Mouse (Mus musculus) kidney, postnatal 0 days (tissue): ENCODE data around the gene Prss27. TPM values are rescaled to one million over a fixed set of nuclear protein-coding genes. Genes with fewer than 3 reads are reported as not detected.
"Not testable (repeated sequence)": the region's sequence is repeated elsewhere in the genome, so short reads cannot be mapped to it uniquely, and the experiment has no call there.

ENCODE experiments used
- ATAC-seq: fragments of 200-750 bp; cut with Nextera tagmentation; replicated peaks from 2 replicates; pipeline ENCODE4 v1.8.0; 2017; ENCODE audit warnings: low read depth, moderate number of reproducible peaks, moderate TSS enrichment, moderate library complexity; ENCODE audit not compliant: low FRiP score
- DNase-seq: peaks from one replicate; pipeline ENCODE4 v3.0.0-alpha.2; 2016; ENCODE audit warnings: low spot score
- H3K27ac ChIP-seq: fragments of 300-500 bp; sonication (generic); 2 replicates; pipeline ENCODE4 v1.5.1; 2014; ENCODE audit warnings: mild to moderate bottlenecking
- H3K27me3 ChIP-seq: fragments of 300-500 bp; sonication (generic); 2 replicates; pipeline ENCODE4 v1.6.1; 2014; ENCODE audit warnings: low read length, mixed read lengths; ENCODE audit not compliant: insufficient read depth
- H3K36me3 ChIP-seq: fragments of 300-500 bp; sonication (generic); 2 replicates; pipeline ENCODE4 v1.6.1; 2014; ENCODE audit warnings: low read length, mixed read lengths; ENCODE audit not compliant: insufficient read depth
- H3K4me1 ChIP-seq: fragments of 300-500 bp; sonication (generic); replicated peaks from 2 replicates; pipeline ENCODE4 v1.6.1; 2014; ENCODE audit warnings: antibody characterized with exemption, low read length, mixed read lengths; ENCODE audit not compliant: insufficient read depth
- H3K4me2 ChIP-seq: fragments of 300-500 bp; sonication (generic); 2 replicates; pipeline ENCODE4 v1.6.1; 2014; ENCODE audit warnings: mild to moderate bottlenecking, low read length, moderate library complexity, mixed read lengths
- H3K4me3 ChIP-seq: fragments of 300-500 bp; sonication (generic); replicated peaks from 2 replicates; pipeline ENCODE4 v1.5.1; 2014; ENCODE audit warnings: low read depth, low read length
- H3K9ac ChIP-seq: fragments of 300-500 bp; sonication (generic); 2 replicates; pipeline ENCODE4 v1.6.1; 2014; ENCODE audit warnings: low read depth, low read length
- H3K9me3 ChIP-seq: fragments of 300-500 bp; sonication (generic); replicated peaks from 2 replicates; pipeline ENCODE4 v1.6.1; 2016; ENCODE audit warnings: low read length, inconsistent platforms, mixed read lengths
- CTCF ChIP-seq: IDR thresholded peaks from 2 replicates; pipeline ENCODE4 v1.5.1; 2016; ENCODE audit warnings: antibody characterized with exemption, low read depth, mild to moderate bottlenecking, moderate library complexity
- WGBS: fragments of 180-500 bp; shearing (Covaris S2); extraction: QIAGEN DNeasy Blood & Tissue Kit; methylation state at CpG from one replicate; pipeline ENCODE4 v1.1.7; 2014; 5-methylcytosine and 5-hydroxymethylcytosine counted together
- polyA plus RNA-seq: library from polyadenylated mRNA; unstranded; fragments of >200 nt; fragmentation: Nextera tagmentation; extraction: Ambion mirVana; gene quantifications from 2 replicates; pipeline ENCODE4 v1.2.1, GENCODE M21; 2015

The Prss27 gene
- polyA plus RNA-seq, 1 experiment from 2014 or later = 0.78 TPM

GRCm38 (mm10) chr17:24068271-24068670, 30.3 kb downstream of the Prss27 start:
- 83% methylated on average over 5 of the region's 5 CpGs for WGBS
- ATAC-seq (no peak), DNase-seq (no peak)
- no peak overlapping the region for H3K4me3 ChIP-seq
- no peak overlapping the region for H3K27ac ChIP-seq
- TF ChIP-seq CTCF = no peak
- no peak overlapping the region for H3K9ac ChIP-seq
- H3K36me3 ChIP-seq = 0 out of 2 replicates have a peak, but pooled peaks cover 3% of the 10 kb centered on the region
- H3K9me3 ChIP-seq = no peaks in the 10 kb centered on the region
- H3K27me3 ChIP-seq = no peaks in the 10 kb centered on the region
- H3K4me2 ChIP-seq = no peak overlapping the region
- H3K4me1 ChIP-seq = peaks cover 4% of the 10 kb centered on the region; the same call in 1 of the 2 replicates

GRCm38 (mm10) chr17:24069531-24069930, 31.6 kb downstream of the Prss27 start:
- no peak for ATAC-seq
- H3K4me2 ChIP-seq = no peak overlapping the region
- H3K4me1 ChIP-seq = peaks cover 4% of the 10 kb centered on the region; the same call in 1 of the 2 replicates
- no peak overlapping the region for H3K27ac ChIP-seq
- no peak for TF ChIP-seq CTCF
- DNase-seq = no peak
- WGBS = 82% methylated on average over 3 of the region's 3 CpGs
- H3K36me3 ChIP-seq = no peaks in the 10 kb centered on the region
- H3K9me3 ChIP-seq = no peaks in the 10 kb centered on the region
- no peak overlapping the region for H3K4me3 ChIP-seq
- H3K27me3 ChIP-seq = no peaks in the 10 kb centered on the region
- H3K9ac ChIP-seq = no peak overlapping the region

GRCm38 (mm10) chr17:24072919-24073696, 35.2 kb downstream of the Prss27 start, which contains the start of gene Kctd5:
Kctd5 (minus strand) TSS chr17:24073485.
- H3K4me3 ChIP-seq = peak within 1 kb of the TSS; percentile 94
- H3K4me1 ChIP-seq = peaks cover 4% of the 10 kb centered on the region; the same call in 1 of the 2 replicates
- 0 out of 2 replicates have a peak, but pooled peaks cover 6% of the 10 kb centered on the region for H3K36me3 ChIP-seq
- DNase-seq = peak; percentile 95
- ATAC-seq = peak; percentile 99
- WGBS = 2% methylated on average over 62 of the region's 62 CpGs
- H3K27me3 ChIP-seq = no peaks in the 10 kb centered on the region
- no peaks in the 10 kb centered on the region for H3K9me3 ChIP-seq
- no peak for TF ChIP-seq CTCF
- peak within 1 kb of the TSS; percentile 80 for H3K4me2 ChIP-seq
- H3K27ac ChIP-seq = peak within 1 kb of the TSS; percentile 79
- H3K9ac ChIP-seq = peak within 1 kb of the TSS; percentile 95

GRCm38 (mm10) chr17:24077101-24077500, 39.2 kb downstream of the Prss27 start:
- no peak overlapping the region for H3K9ac ChIP-seq
- no peak overlapping the region for H3K27ac ChIP-seq
- no peaks in the 10 kb centered on the region for H3K9me3 ChIP-seq
- no peak overlapping the region for H3K4me2 ChIP-seq
- H3K27me3 ChIP-seq = no peaks in the 10 kb centered on the region
- no peak for DNase-seq
- H3K4me1 ChIP-seq = peaks cover 1% of the 10 kb centered on the region; the same call in 1 of the 2 replicates
- TF ChIP-seq CTCF = no peak
- no peak overlapping the region for H3K4me3 ChIP-seq
- 85% methylated on average over 2 of the region's 2 CpGs for WGBS
- no peak for ATAC-seq
- H3K36me3 ChIP-seq = peaks cover 36% of the 10 kb centered on the region; the same call in 1 of the 2 replicates

GRCm38 (mm10) chr17:24084593-24084992, 46.6 kb downstream of the Prss27 start:
- Histone ChIP-seq H3K4me3 (no peak overlapping the region), H3K27ac (no peak overlapping the region), H3K27me3 (no peaks in the 10 kb centered on the region), H3K9me3 (no peaks in the 10 kb centered on the region), H3K4me1 (no peaks in the 10 kb centered on the region), H3K36me3 (peaks cover 52% of the 10 kb centered on the region), H3K4me2 (no peak overlapping the region), H3K9ac (no peak overlapping the region)
- DNase-seq = no peak
- WGBS = 61% methylated on average over 1 of the region's 1 CpGs
- no peak for ATAC-seq
- no peak for TF ChIP-seq CTCF

- H3K4me3 ChIP-seq, H3K4me2 ChIP-seq, H3K27ac ChIP-seq, ATAC-seq, H3K4me1 ChIP-seq, H3K9me3 ChIP-seq, H3K27me3 ChIP-seq, H3K9ac ChIP-seq, DNase-seq: not testable (repeated sequence)
- peaks cover 52% of the 10 kb centered on the region for H3K36me3 ChIP-seq
- WGBS = 90% methylated on average over 4 of the region's 4 CpGs
These were observed 48.5 kb downstream of the Prss27 start for GRCm38 (mm10) chr17:24086399-24086798.
